Mouse (Mus musculus) telencephalon, adult 2 months (tissue): ENCODE results near the gene Olfr1249.
"Not testable (repeated sequence)": the region's sequence is repeated elsewhere in the genome, so short reads cannot be mapped to it uniquely, and the experiment has no call there.

Source experiments
- DNase-seq: peaks from one replicate; pipeline ENCODE4 v3.0.0-alpha.2; 2011; ENCODE audit warnings: low read depth, low spot score

Olfr1249 gene

GRCm38 (mm10) chr2:89634883-89635282 is at the start of gene Olfr1249:
Olfr1249 (minus strand) TSS chr2:89634983.
- DNase-seq, result no peak

GRCm38 (mm10) chr2:89671836-89672235 is 37.1 kb upstream of the Olfr1249 start, which contains the start of gene Olfr1251:
Olfr1251 (minus strand) TSS chr2:89671936.
- no peak for DNase-seq

GRCm38 (mm10) chr2:89661367-89661766 is 26.6 kb upstream of the Olfr1249 start, which contains the start of gene Olfr1250:
Olfr1250 (minus strand) TSS chr2:89661467.
- DNase-seq, result no peak

- DNase-seq, result not testable (repeated sequence)
Observed at GRCm38 (mm10) chr2:89618145-89618544, 16.6 kb downstream of the Olfr1249 start, which contains the start of gene Olfr1248. Olfr1248 (minus strand) TSS chr2:89618245.

- no peak for DNase-seq
Observed at GRCm38 (mm10) chr2:89614030-89614429, 20.8 kb downstream of the Olfr1249 start, which contains the start of gene Olfr1247. Olfr1247 (minus strand) TSS chr2:89614130.

GRCm38 (mm10) chr2:89593057-89593456 is 41.7 kb downstream of the Olfr1249 start, which contains the start of gene Olfr1246:
Olfr1246 (minus strand) TSS chr2:89593157.
- no peak for DNase-seq
